Mouse (Mus musculus): ENCODE results near the gene Slit3.

DNA sequence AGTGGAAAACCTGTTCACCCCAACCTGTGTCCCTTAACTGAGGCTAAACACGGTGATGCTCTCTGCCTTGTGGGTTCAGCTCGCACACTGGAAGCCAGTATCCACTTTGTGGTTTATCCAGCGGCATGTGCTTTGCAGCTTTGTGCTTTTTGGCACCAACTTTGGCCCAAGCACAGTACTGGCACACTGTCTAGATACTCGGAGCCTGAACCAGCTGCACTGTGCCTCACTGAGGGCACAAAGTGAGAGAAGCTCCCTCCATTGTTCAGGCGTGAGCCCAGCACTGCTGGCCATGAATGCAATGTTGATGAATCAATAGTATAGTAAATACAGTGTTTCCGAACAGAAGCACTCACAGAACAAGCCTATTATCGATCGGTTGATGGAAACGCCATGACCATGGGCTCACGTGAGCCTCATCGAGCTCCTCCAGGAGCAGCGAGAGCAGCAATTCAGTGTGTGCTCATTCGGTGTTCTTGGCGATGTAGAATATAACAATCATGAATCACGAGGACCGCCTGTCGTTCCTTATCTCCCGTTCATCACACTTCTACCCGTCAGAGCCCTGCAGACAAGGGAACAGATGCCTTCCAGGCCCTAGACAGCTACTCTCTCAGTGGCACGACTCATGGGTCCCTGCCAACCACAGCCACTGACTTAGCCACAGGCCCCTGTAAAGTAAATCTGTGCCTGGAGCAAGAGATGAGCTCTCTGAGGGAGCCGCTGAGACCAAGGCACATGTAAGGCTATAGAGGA lies 503.7 kb downstream of the Slit3 start:
- TF ChIP-seq TAL1 (conservative IDR thresholded peaks at IDR 0.05; ENCODE audit: low read depth, low read length) (no peak), CTCF (IDR thresholded peaks at IDR 0.05; ENCODE audit: low read depth, low read length) (no peak), GATA1 (IDR thresholded peaks at IDR 0.05; ENCODE audit: borderline replicate concordance, low read length) (no peak)

All from G1E (cell line).